Mouse (Mus musculus): ENCODE measurements around the gene Fh1. TPM values are rescaled to one million over a fixed set of nuclear protein-coding genes. Genes with fewer than 3 reads are reported as not detected.

The Fh1 gene
- total and polyA plus RNA-seq, 3 experiments = 100 to 122 (median 113) TPM

- Histone ChIP-seq H3K79me2 (replicated peaks; ENCODE audit: control insufficient read depth, extremely low read depth, insufficient read depth, poor library complexity, severe bottlenecking) (no peaks in the 10 kb centered on the region), H3K36me3 (replicated peaks in 1 of 2; ENCODE audit: control insufficient read depth in 1 of 2, insufficient read depth in 1 of 2, low read length in 1 of 2) (peaks cover 2 to 16% of the 10 kb centered on the region in 2 experiments), H3K4me1 (ENCODE audit: control insufficient read depth in 1 of 2, insufficient read depth in 2 of 2) (peaks cover 26 to 90% of the 10 kb centered on the region in 2 experiments), H3K27ac (ENCODE audit: insufficient read depth, low read depth) (no peak overlapping the region), H3K9me3 (replicated peaks; ENCODE audit: low read length) (no peaks in the 10 kb centered on the region), H3K9ac (ENCODE audit: insufficient read depth, low read depth) (no peak overlapping the region), H3K4me2 (ENCODE audit: insufficient read depth, low read depth, poor library complexity, severe bottlenecking) (no peak overlapping the region), H3K27me3 (replicated peaks) (no peaks in the 10 kb centered on the region), H3K4me3 (replicated peaks in 1 of 3; ENCODE audit: low read depth in 2 of 3, low read length in 2 of 3, poor library complexity in 1 of 3) (no peak overlapping the region)
- DNase-seq (ENCODE audit: extremely low read depth) = no peak
- dilution Hi-C loops (cut with MboI; ENCODE audit: extremely low pct_ligation_motif_present, extremely low pct_unique_long_range_greater_than_20kb, low sequenced_read_pairs) = no loop called here
- TF ChIP-seq JUN (IDR thresholded peaks at IDR 0.05; ENCODE audit: insufficient read depth, low read depth, low read length) = no peak
- no peak for TF ChIP-seq ELF1 (IDR thresholded peaks at IDR 0.05; ENCODE audit: low read depth, low read length)
- TF ChIP-seq PAX5 (IDR thresholded peaks at IDR 0.05; ENCODE audit: low read length) = no peak
- no peak for TF ChIP-seq MXI1 (IDR thresholded peaks at IDR 0.05; ENCODE audit: low read depth, low read length)
- no peak for TF ChIP-seq SIN3A (IDR thresholded peaks at IDR 0.05; ENCODE audit: low read length)
- no peak for TF ChIP-seq USF2 (conservative IDR thresholded peaks at IDR 0.05; ENCODE audit: low read depth, low read length)
- TF ChIP-seq RCOR1 (conservative IDR thresholded peaks at IDR 0.05; ENCODE audit: low read depth, low read length) = no peak
- no peak for TF ChIP-seq JUND (conservative IDR thresholded peaks at IDR 0.05; ENCODE audit: low read depth, low read length)
- TF ChIP-seq BHLHE40 (IDR thresholded peaks at IDR 0.05; ENCODE audit: low read depth, low read length) = no peak
- no peak for TF ChIP-seq HCFC1 (IDR thresholded peaks at IDR 0.05; ENCODE audit: low read depth, low read length)
- TF ChIP-seq TBP (conservative IDR thresholded peaks at IDR 0.05; ENCODE audit: low read depth, low read length) = no peak
- no peak for TF ChIP-seq KAT2A (IDR thresholded peaks at IDR 0.05; ENCODE audit: insufficient replicate concordance, low read length)
- TF ChIP-seq MAX (IDR thresholded peaks at IDR 0.05; ENCODE audit: low read length) = no peak
- TF ChIP-seq IRF4 (IDR thresholded peaks at IDR 0.05; ENCODE audit: low read depth, low read length) = no peak
- in situ Hi-C loops (cut with MboI; ENCODE audit: low pct_ligation_motif_present, low pct_unique_long_range_greater_than_20kb, low sequenced_read_pairs) = no loop called here
Observed at GRCm38 (mm10) chr1:175639072-175639471, 13.6 kb upstream of the Fh1 start.

- Histone ChIP-seq H3K79me2 (replicated peaks; ENCODE audit: control insufficient read depth, extremely low read depth, insufficient read depth, poor library complexity, severe bottlenecking) (no peaks in the 10 kb centered on the region), H3K9ac (ENCODE audit: insufficient read depth, low read depth) (no peak overlapping the region), H3K27ac (ENCODE audit: insufficient read depth, low read depth) (no peak overlapping the region), H3K4me2 (ENCODE audit: insufficient read depth, low read depth, poor library complexity, severe bottlenecking) (no peak overlapping the region), H3K36me3 (replicated peaks in 1 of 2; ENCODE audit: control insufficient read depth in 1 of 2, insufficient read depth in 1 of 2, low read length in 1 of 2) (peaks cover 2 to 16% of the 10 kb centered on the region in 2 experiments), H3K9me3 (replicated peaks; ENCODE audit: low read length) (no peaks in the 10 kb centered on the region), H3K27me3 (replicated peaks) (no peaks in the 10 kb centered on the region), H3K4me1 (ENCODE audit: control insufficient read depth in 1 of 2, insufficient read depth in 2 of 2) (peaks cover 23 to 88% of the 10 kb centered on the region in 2 experiments), H3K4me3 (replicated peaks in 1 of 3; ENCODE audit: low read depth in 2 of 3, low read length in 2 of 3, poor library complexity in 1 of 3) (no peak overlapping the region)
- no peak for TF ChIP-seq IRF4 (IDR thresholded peaks at IDR 0.05; ENCODE audit: low read depth, low read length)
- 0 out of 2 replicates have a peak, but pooled peaks have one; percentile 10 for TF ChIP-seq BHLHE40 (IDR thresholded peaks at IDR 0.05; ENCODE audit: low read depth, low read length)
- DNase-seq (ENCODE audit: extremely low read depth) = no peak
- dilution Hi-C loops (cut with MboI; ENCODE audit: extremely low pct_ligation_motif_present, extremely low pct_unique_long_range_greater_than_20kb, low sequenced_read_pairs) (no loop called here), in situ Hi-C loops (cut with MboI; ENCODE audit: low pct_ligation_motif_present, low pct_unique_long_range_greater_than_20kb, low sequenced_read_pairs) (no loop called here)
Observed at GRCm38 (mm10) chr1:175637677-175638076, 12.2 kb upstream of the Fh1 start.

All from CH12.LX (cell line).